Mouse (Mus musculus) bone marrow, adult 2 months (tissue): Measurements from ENCODE around the gene Lonp2.

Source experiments
- CTCF ChIP-seq: fragments of 200-500 bp; IDR thresholded peaks from 2 replicates; pipeline ENCODE4 v1.5.1; 2011; ENCODE audit warnings: low read length, control low read depth; ENCODE audit not compliant: control insufficient read depth, insufficient read depth
- POLR2A ChIP-seq: fragments of 200-500 bp; IDR thresholded peaks from 2 replicates; pipeline ENCODE4 v1.6.1; 2011; ENCODE audit warnings: low read depth, mild to moderate bottlenecking, control low read depth, low read length, borderline replicate concordance; ENCODE audit not compliant: control insufficient read depth

GRCm38 (mm10) chr8:86721490-86721889, 97.6 kb downstream of the Lonp2 start:
- no peak for TF ChIP-seq CTCF
- TF ChIP-seq POLR2A: no peak
